Mouse (Mus musculus) liver, embryonic 15.5 days (tissue): ENCODE measurements around the gene Ireb2. TPM values are rescaled to one million over a fixed set of nuclear protein-coding genes. Genes with fewer than 3 reads are reported as not detected.
"Not testable (repeated sequence)": the region's sequence is repeated elsewhere in the genome, so short reads cannot be mapped to it uniquely, and the experiment has no call there.

ENCODE experiments used
- ATAC-seq: fragments of 200-750 bp; cut with Nextera tagmentation; 2 replicates; pipeline ENCODE4 v1.8.0; 2017; ENCODE audit warnings: moderate number of reproducible peaks, mild to moderate bottlenecking, moderate library complexity; ENCODE audit not compliant: insufficient read depth
- H3K27ac ChIP-seq: fragments of 300-500 bp; sonication (generic); replicated peaks from 2 replicates; pipeline ENCODE4 v1.5.1; 2015; ENCODE audit warnings: mild to moderate bottlenecking, inconsistent platforms
- H3K27me3 ChIP-seq: fragments of 300-500 bp; sonication (generic); 2 replicates; pipeline ENCODE4 v1.6.1; 2015; ENCODE audit warnings: mild to moderate bottlenecking, inconsistent platforms
- H3K36me3 ChIP-seq: fragments of 300-500 bp; sonication (generic); replicated peaks from 2 replicates; pipeline ENCODE4 v1.6.1; 2015; ENCODE audit warnings: moderate library complexity, mild to moderate bottlenecking, inconsistent platforms
- H3K4me1 ChIP-seq: fragments of 300-500 bp; sonication (generic); replicated peaks from 2 replicates; pipeline ENCODE4 v1.6.1; 2015; ENCODE audit warnings: inconsistent platforms
- H3K4me2 ChIP-seq: fragments of 300-500 bp; sonication (generic); 2 replicates; pipeline ENCODE4 v1.6.1; 2015; ENCODE audit warnings: moderate library complexity, mild to moderate bottlenecking, inconsistent platforms
- H3K4me3 ChIP-seq: fragments of 300-500 bp; sonication (generic); replicated peaks from 2 replicates; pipeline ENCODE4 v1.5.1; 2015; ENCODE audit warnings: mild to moderate bottlenecking, inconsistent platforms
- H3K9ac ChIP-seq: fragments of 300-500 bp; sonication (generic); 2 replicates; pipeline ENCODE4 v1.6.1; 2015; ENCODE audit warnings: moderate library complexity, mild to moderate bottlenecking, inconsistent platforms
- H3K9me3 ChIP-seq: fragments of 300-500 bp; sonication (generic); replicated peaks from 2 replicates; pipeline ENCODE4 v1.6.1; 2016; ENCODE audit warnings: inconsistent platforms
- WGBS: fragments of 180-500 bp; shearing (Covaris S2); methylation state at CpG from one replicate; pipeline ENCODE4 v1.1.7; 2015; ENCODE audit warnings: mixed read lengths; ENCODE audit not compliant: insufficient replicate concordance; 5-methylcytosine and 5-hydroxymethylcytosine counted together
- polyA plus RNA-seq: library from polyadenylated mRNA; unstranded; fragments of >200 nt; fragmentation: Nextera tagmentation; extraction: Ambion mirVana; gene quantifications from 2 replicates; pipeline ENCODE4 v1.2.1, GENCODE M21; 2015

Gene Ireb2
- polyA plus RNA-seq, 1 experiment from 2014 or later, result 8.8 TPM

DNA sequence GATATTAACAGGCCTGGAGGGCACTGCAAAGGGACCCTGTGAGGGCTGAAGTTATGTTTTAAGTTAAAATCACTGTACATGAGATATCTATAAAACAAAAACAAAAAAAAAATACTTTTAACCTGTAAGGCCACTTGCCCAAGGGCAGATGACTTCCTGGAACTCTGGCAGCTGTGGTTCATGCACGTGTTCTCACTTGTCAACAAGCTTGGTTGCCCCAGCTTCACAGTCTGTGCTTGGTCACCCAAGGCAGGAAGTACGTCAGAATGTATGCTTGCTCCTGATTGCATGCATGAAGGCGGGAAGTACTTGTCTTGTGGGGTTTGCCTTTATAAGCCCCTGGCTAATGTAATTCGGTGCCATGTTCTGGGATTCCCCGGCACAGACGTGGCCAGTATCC, 19.7 kb upstream of the Ireb2 start:
- no peak overlapping the region for H3K4me3 ChIP-seq
- no peak overlapping the region for H3K4me2 ChIP-seq
- no peak overlapping the region for H3K9ac ChIP-seq
- 0 out of 2 replicates have a peak, but pooled peaks cover 3% of the 10 kb centered on the region for H3K4me1 ChIP-seq
- H3K27me3 ChIP-seq, result no peaks in the 10 kb centered on the region
- H3K36me3 ChIP-seq, result no peaks in the 10 kb centered on the region
- H3K9me3 ChIP-seq, result no peaks in the 10 kb centered on the region
- ATAC-seq, result no peak
- WGBS, result 38% methylated on average over 6 of the region's 6 CpGs
- H3K27ac ChIP-seq, result no peak overlapping the region

DNA sequence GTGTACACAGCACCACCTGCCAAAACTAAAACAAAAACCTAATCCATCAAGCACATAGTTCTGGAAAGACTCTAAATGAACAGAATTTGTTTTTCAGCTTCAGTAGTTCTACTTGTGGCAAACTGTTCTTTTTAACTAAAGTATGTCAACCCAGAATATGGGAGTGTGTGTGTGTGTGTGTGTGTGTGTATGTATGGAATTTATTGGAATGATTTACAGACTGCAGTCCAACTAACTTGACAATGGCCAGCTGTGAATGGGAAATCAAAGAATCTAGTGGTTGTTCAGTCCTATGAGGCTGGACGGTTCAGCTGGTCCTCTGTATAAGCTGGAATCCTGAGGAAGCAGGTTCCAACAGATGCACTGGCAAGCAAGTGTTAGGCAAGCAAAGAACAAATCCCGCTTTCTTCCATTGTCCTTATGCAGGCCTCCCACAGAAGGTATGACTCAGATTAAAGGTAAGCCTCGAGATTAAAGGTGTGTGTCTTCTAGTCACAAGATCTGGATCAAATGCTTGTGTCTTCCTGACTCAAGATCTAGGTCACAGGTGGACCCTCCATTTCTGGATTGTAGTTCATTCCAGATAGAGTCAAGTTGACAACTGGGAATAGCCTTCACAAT, 18.9 kb upstream of the Ireb2 start:
- 59% methylated on average over 3 of the region's 3 CpGs for WGBS
- Histone ChIP-seq H3K36me3 (no peaks in the 10 kb centered on the region), H3K4me1 (0 out of 2 replicates have a peak, but pooled peaks cover 3% of the 10 kb centered on the region), H3K9me3 (no peaks in the 10 kb centered on the region), H3K4me3 (no peak overlapping the region), H3K27ac (no peak overlapping the region), H3K9ac (no peak overlapping the region), H3K4me2 (no peak overlapping the region), H3K27me3 (no peaks in the 10 kb centered on the region)
- no peak for ATAC-seq

DNA sequence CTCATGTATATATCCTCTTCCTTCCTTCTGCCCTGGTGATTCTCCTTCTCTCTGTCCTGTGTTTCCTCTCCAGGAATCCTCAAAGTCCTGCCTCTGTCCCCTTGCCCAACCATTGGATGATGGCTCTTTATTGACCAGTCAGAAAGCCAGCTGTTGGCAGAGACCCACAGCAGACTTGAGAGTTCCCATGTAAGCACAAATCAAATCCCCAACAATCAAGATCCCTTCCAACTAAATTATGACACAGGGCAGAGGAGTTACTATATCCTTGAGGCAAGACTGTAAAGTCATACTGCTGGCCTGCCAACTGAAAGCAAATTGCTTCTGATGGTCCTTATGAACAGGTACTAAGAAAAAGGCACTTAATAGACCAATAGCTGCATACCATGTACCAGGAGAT, 15.4 kb upstream of the Ireb2 start:
- Histone ChIP-seq H3K9ac (no peak overlapping the region), H3K9me3 (no peaks in the 10 kb centered on the region), H3K4me1 (no peaks in the 10 kb centered on the region), H3K27me3 (no peaks in the 10 kb centered on the region), H3K4me2 (no peak overlapping the region), H3K4me3 (no peak overlapping the region), H3K36me3 (no peaks in the 10 kb centered on the region), H3K27ac (no peak overlapping the region)
- no peak for ATAC-seq

DNA sequence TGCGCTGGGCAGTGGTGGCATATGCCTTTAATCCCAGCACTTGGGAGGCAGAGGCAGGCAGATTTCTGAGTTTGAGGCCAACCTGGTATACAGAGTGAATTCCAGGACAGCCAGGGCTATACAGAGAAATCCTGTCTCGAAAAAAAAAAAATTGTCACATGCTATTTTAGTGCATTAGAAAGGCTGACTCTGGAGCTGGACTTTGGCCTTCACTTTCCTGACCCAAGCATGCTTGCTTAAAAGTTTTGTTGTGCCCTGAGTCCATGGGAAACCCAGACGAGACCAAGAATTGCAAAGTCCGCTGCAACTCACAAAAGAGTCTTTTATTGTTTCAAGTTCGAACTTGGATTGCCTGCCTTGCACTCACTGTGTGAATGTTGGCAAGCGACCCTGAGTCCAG, 10.6 kb upstream of the Ireb2 start:
- 50% methylated on average over 6 of the region's 6 CpGs for WGBS
- not testable (repeated sequence) for H3K27ac ChIP-seq

DNA sequence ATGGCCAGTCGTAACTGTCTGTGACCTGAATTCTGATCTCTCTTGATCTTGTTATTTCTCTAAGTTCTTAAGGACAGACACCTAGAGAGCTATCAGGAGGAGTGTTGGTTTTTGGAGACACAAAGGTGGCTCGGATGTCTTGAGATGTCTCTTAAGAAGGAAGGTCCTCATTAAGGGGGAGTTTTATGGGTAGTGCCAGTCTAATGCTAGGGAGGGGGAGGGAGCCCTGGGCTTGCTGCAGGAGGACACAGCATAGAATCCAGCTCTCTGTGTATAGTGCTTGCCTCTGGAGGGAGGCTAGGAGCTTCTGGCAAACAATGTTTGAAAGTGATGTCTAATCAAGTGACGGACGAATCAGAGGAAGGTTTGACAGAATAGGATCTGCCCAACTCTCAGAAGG, 10.0 kb upstream of the Ireb2 start:
- no peak overlapping the region for H3K4me3 ChIP-seq
- H3K9me3 ChIP-seq, result no peaks in the 10 kb centered on the region
- no peak for ATAC-seq
- H3K27ac ChIP-seq, result no peak overlapping the region
- H3K4me1 ChIP-seq, result no peaks in the 10 kb centered on the region
- 0 out of 2 replicates have a peak, but pooled peaks cover 2% of the 10 kb centered on the region for H3K27me3 ChIP-seq
- no peak overlapping the region for H3K4me2 ChIP-seq
- H3K9ac ChIP-seq, result no peak overlapping the region
- no peaks in the 10 kb centered on the region for H3K36me3 ChIP-seq
- 57% methylated on average over 4 of the region's 4 CpGs for WGBS

More for the DNA sequence above, 10.6 kb upstream of the Ireb2 start:
- not testable (repeated sequence) for H3K27me3 ChIP-seq, H3K4me3 ChIP-seq, H3K9ac ChIP-seq, H3K9me3 ChIP-seq, H3K4me2 ChIP-seq, H3K36me3 ChIP-seq, H3K4me1 ChIP-seq, ATAC-seq

DNA sequence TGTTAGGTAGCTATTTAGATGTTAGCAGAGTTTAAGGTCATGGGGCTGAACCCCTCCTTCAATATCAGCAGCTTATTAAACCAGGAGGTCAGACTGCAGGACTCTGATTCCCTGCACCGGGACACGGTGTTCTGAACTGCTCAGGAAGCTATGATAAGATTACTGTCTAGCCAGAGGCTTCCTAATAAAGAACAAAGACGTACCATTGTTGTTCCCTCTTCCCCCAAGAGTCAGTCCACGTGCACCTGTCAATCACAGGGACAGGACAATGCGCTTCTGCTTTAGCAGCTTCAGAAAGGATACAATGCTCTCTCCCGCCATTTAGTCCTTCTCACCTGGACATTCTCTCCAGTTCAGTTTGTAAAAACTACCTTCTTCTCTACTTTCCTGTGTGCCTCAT, 8.0 kb upstream of the Ireb2 start:
- no peak overlapping the region for H3K4me3 ChIP-seq
- no peaks in the 10 kb centered on the region for H3K36me3 ChIP-seq
- no peaks in the 10 kb centered on the region for H3K9me3 ChIP-seq
- whole genome bisulfite sequencing, result 17% methylated on average over 6 of the region's 6 CpGs
- 0 out of 2 replicates have a peak, but pooled peaks cover 2% of the 10 kb centered on the region for H3K27me3 ChIP-seq
- no peak overlapping the region for H3K4me2 ChIP-seq
- no peaks in the 10 kb centered on the region for H3K4me1 ChIP-seq
- no peak overlapping the region for H3K27ac ChIP-seq
- no peak overlapping the region for H3K9ac ChIP-seq
- ATAC-seq, result no peak

DNA sequence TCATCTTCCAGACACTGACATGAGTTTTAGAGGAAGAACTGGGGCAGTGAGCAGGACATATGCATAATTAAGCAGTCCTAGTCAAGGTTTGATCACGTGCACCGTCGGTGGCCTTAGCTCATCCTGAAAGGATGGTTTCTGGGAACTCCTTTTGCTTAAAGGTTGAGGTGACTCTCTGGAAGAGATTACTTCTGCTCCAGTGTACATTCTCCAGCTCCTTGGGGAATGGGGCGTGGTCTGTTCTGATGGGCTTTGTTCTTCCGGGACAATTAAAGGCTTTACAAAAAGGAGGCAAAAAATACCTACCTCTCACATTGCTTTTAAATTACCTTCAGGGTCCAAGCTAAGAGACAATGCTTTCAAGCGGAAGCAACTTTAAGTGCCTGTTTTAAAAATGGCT, 7.5 kb upstream of the Ireb2 start:
- H3K27ac ChIP-seq, result no peak overlapping the region
- no peak overlapping the region for H3K4me2 ChIP-seq
- WGBS, result 61% methylated on average over 6 of the region's 6 CpGs
- no peak for ATAC-seq
- no peak overlapping the region for H3K9ac ChIP-seq
- H3K4me1 ChIP-seq, result no peaks in the 10 kb centered on the region
- no peaks in the 10 kb centered on the region for H3K9me3 ChIP-seq
- H3K27me3 ChIP-seq, result 0 out of 2 replicates have a peak, but pooled peaks cover 2% of the 10 kb centered on the region
- H3K36me3 ChIP-seq, result no peaks in the 10 kb centered on the region
- no peak overlapping the region for H3K4me3 ChIP-seq

DNA sequence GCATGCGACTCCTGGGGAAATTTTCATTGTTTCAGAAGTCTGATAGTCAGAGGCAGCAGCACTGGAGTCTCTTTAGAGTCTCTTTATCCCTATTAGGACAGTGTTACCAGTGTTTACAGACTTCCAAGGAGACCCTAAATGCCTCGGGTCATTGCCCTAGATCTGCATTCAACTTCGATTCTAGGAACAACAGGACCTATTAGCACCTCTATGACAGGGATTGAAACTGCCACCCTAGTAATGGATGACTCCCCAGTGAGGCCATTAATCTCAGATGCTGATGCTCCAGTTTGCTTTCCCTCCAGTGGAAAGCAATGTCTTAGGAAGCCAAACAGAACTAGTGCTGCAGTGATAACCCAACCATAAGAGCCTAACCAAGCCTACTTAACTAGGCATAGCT, 6.1 kb upstream of the Ireb2 start:
- no peaks in the 10 kb centered on the region for H3K9me3 ChIP-seq
- H3K4me1 ChIP-seq, result peaks cover 1% of the 10 kb centered on the region; the same call in 1 of the 2 replicates
- H3K4me3 ChIP-seq, result no peak overlapping the region
- H3K9ac ChIP-seq, result no peak overlapping the region
- no peak overlapping the region for H3K4me2 ChIP-seq
- WGBS, result 19% methylated on average over 3 of the region's 3 CpGs
- no peaks in the 10 kb centered on the region for H3K36me3 ChIP-seq
- no peak for ATAC-seq
- 0 out of 2 replicates have a peak, but pooled peaks cover 2% of the 10 kb centered on the region for H3K27me3 ChIP-seq
- H3K27ac ChIP-seq, result no peak overlapping the region

DNA sequence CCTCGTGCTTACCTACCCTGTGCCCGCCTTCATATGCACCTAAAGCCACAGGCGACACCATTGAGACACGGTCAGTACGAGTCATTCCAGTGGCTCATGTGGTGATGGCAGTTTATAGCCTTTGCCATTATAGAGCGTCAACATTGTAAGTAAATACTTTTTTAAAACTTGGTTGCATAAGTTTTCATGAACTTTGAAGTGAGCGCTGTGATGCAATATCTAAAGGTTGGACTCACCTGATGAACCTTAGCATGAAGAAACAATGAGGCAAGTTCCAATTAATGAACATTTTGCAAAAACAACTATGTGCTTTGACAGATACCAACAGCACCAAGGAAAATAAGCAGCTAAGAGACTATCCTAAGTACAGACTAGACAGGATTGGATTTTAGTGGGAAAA, 3.1 kb upstream of the Ireb2 start:
- H3K9me3 ChIP-seq, result no peaks in the 10 kb centered on the region
- H3K27ac ChIP-seq, result no peak overlapping the region; the same call in 1 of the 2 replicates
- H3K4me1 ChIP-seq, result peaks cover 21% of the 10 kb centered on the region
- no peak overlapping the region for H3K4me2 ChIP-seq
- 64% methylated on average over 7 of the region's 7 CpGs for WGBS
- ATAC-seq, result no peak
- peaks cover 4% of the 10 kb centered on the region for H3K36me3 ChIP-seq
- no peak overlapping the region for H3K4me3 ChIP-seq
- 0 out of 2 replicates have a peak, but pooled peaks cover 2% of the 10 kb centered on the region for H3K27me3 ChIP-seq
- no peak overlapping the region for H3K9ac ChIP-seq

DNA sequence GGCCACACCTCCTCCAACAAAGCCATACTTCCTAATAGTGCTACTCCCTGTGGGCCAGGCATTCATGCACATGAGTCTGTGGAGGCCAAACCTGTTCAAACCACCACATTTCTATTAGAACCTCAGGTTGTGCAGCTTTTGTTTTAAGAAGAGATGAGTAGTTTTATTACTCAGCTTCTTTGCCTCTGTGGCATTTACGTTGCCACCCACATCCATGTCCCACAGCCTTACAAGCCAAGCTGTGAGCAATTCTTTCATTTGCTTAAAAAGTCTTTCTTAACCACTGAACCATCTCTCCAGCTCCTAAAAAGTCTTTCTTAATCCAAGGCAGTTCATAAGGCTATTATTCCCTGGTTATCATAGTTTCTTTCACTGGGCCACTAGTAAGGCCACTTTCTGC, 15.2 kb downstream of the Ireb2 start:
- 92% methylated on average over 1 of the region's 1 CpGs for WGBS
- H3K4me3 ChIP-seq, result no peak overlapping the region
- H3K36me3 ChIP-seq, result peaks cover 51% of the 10 kb centered on the region
- no peaks in the 10 kb centered on the region for H3K4me1 ChIP-seq
- no peak for ATAC-seq
- H3K27ac ChIP-seq, result no peak overlapping the region
- H3K4me2 ChIP-seq, result no peak overlapping the region
- no peaks in the 10 kb centered on the region for H3K9me3 ChIP-seq
- no peak overlapping the region for H3K9ac ChIP-seq
- no peaks in the 10 kb centered on the region for H3K27me3 ChIP-seq

DNA sequence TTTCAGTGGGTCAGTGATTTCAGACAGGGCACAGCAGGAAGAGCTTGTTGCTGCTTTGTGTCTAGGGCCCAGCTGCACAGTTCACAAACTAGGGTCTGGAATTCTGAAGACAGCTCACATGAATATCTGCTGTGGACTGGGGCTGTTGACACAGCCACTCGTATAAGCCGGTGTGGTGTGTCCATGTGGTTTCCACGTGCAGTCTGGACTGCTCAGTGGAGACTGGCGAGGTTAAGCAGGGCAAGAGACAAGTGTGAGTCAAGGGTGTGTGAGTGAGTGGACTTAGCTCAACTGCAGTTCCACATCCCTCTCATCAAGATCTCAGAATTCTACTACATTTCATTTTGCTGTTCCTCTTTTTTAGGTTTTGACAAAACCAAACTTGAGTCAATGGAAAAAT, 28.5 kb downstream of the Ireb2 start:
- H3K27ac ChIP-seq, result no peak overlapping the region
- H3K9me3 ChIP-seq, result no peaks in the 10 kb centered on the region
- H3K9ac ChIP-seq, result no peak overlapping the region
- ATAC-seq, result no peak
- H3K27me3 ChIP-seq, result no peaks in the 10 kb centered on the region
- WGBS, result 75% methylated on average over 4 of the region's 4 CpGs
- H3K36me3 ChIP-seq, result peaks cover 67% of the 10 kb centered on the region
- H3K4me2 ChIP-seq, result no peak overlapping the region
- no peak overlapping the region for H3K4me3 ChIP-seq
- H3K4me1 ChIP-seq, result no peaks in the 10 kb centered on the region

DNA sequence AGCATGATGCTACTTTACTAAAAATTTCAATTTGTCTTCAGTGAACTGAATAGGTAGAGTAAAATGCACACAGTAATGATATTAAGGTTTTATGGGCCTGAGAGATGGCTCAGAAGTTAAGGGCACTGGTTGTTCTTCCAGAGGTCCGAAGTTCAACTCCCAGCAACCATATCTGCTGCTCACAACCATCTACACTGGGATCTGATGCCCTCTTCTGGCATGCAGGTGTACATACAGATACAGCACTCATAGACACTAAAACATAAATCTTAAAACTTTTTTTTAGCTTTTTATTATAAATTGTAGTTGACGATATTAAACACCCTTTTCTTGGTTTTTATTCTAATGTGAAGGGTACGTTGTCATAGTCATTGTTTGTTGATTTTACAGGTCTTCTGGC, 33.5 kb downstream of the Ireb2 start:
- ATAC-seq, result no peak
- Histone ChIP-seq H3K36me3 (peaks cover 64% of the 10 kb centered on the region), H3K4me2 (no peak overlapping the region), H3K4me1 (no peaks in the 10 kb centered on the region), H3K9me3 (no peaks in the 10 kb centered on the region), H3K9ac (no peak overlapping the region), H3K27me3 (no peaks in the 10 kb centered on the region), H3K27ac (no peak overlapping the region), H3K4me3 (no peak overlapping the region)
- WGBS, result 74% methylated on average over 3 of the region's 3 CpGs
